Mouse (Mus musculus): Measurements from ENCODE around the gene Srrm2. TPM values are rescaled to one million over a fixed set of nuclear protein-coding genes. Genes with fewer than 3 reads are reported as not detected.

The Srrm2 gene
- polyA plus RNA-seq, 1 experiment from 2014 or later = 524 TPM

DNA sequence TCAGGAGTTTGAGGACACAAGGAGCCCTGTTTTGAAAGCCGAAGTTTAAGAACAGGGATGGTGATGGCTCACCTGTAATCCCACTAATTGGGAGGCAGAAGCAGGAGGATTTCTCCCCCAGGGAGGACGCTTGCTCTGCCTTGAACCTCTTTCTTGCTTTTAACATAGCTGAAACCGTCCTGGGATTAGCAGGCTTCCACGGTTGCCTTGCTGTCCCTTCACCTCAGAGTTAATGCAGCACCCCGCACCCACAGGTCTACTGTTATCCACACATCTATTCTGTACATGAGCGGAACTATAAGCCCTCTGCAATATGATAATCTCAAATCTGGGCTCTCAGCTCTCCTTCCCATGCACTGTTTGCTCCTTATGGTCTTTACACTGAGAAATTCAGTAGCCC is 16.7 kb upstream of the Srrm2 start:
- H3K9ac ChIP-seq (replicated peaks; ENCODE audit: low read depth, low read length) = no peak overlapping the region
- WGBS = 81% methylated on average over 6 of the region's 6 CpGs
- H3K36me3 ChIP-seq (ENCODE audit: control insufficient read depth, insufficient read depth, low read length) = no peaks in the 10 kb centered on the region
- H3K4me1 ChIP-seq (ENCODE audit: control insufficient read depth, insufficient read depth, low read length) = peaks cover 10% of the 10 kb centered on the region
- no peak overlapping the region for H3K4me3 ChIP-seq (ENCODE audit: low read depth, low read length)
- no peak for ATAC-seq (ENCODE audit: low read depth)
- H3K9me3 ChIP-seq (ENCODE audit: control insufficient read depth, low read length) = no peaks in the 10 kb centered on the region
- no peaks in the 10 kb centered on the region for H3K27me3 ChIP-seq (ENCODE audit: control insufficient read depth, insufficient read depth, low read length)
- H3K4me2 ChIP-seq (ENCODE audit: low read depth, low read length) = no peak overlapping the region
- no peak overlapping the region for H3K27ac ChIP-seq (ENCODE audit: low read depth, low read length)

DNA sequence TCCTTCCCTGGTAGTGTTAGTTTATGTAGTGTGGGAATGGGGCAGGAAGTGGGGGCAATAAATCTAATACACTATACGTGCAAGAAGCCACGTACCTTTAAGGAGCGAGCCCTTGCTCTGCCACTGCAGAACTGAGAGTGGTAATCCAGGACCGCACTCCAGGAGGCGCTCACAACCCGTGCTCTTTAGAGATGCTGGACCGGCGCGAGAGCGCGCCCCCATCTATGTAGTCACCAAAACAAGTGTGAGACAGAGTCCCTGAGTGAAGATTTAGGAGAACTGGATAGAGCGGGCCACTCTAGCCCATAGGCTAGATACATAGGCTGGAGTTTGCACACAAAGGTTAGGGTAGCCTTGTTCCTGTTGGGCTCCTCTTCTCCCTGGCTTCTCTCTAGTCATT is 16.2 kb upstream of the Srrm2 start:
- Histone ChIP-seq H3K9me3 (ENCODE audit: control insufficient read depth, low read length) (no peaks in the 10 kb centered on the region), H3K36me3 (ENCODE audit: control insufficient read depth, insufficient read depth, low read length) (no peaks in the 10 kb centered on the region), H3K9ac (replicated peaks; ENCODE audit: low read depth, low read length) (no peak overlapping the region), H3K27me3 (ENCODE audit: control insufficient read depth, insufficient read depth, low read length) (no peaks in the 10 kb centered on the region), H3K4me2 (ENCODE audit: low read depth, low read length) (no peak overlapping the region), H3K4me3 (ENCODE audit: low read depth, low read length) (no peak overlapping the region), H3K27ac (ENCODE audit: low read depth, low read length) (no peak overlapping the region), H3K4me1 (ENCODE audit: control insufficient read depth, insufficient read depth, low read length) (peaks cover 10% of the 10 kb centered on the region)
- WGBS = 4% methylated on average over 12 of the region's 12 CpGs
- ATAC-seq (ENCODE audit: low read depth) = no peak

DNA sequence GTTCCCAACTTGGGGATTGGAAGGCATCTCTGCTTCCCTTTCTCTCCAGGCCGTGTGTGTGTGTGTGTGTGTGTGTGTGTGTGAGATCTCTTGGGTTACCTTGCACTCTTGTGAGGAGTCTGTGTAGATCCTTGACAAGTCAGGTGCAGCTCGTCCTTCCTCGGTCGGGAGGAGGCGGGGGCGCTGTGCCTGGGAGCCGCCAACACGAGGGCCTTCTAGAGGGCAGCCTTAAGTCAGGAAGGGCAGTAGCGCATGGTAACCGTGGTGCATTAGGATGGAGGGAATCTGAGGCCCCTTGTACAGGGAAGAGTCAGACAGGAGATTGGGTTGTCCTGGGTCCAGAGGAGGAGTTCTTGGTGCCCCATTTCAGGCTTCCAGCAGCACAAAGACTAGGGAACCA is 14.1 kb upstream of the Srrm2 start:
- H3K9ac ChIP-seq (replicated peaks; ENCODE audit: low read depth, low read length) = no peak overlapping the region
- no peak overlapping the region for H3K4me3 ChIP-seq (ENCODE audit: low read depth, low read length)
- H3K36me3 ChIP-seq (ENCODE audit: control insufficient read depth, insufficient read depth, low read length) = no peaks in the 10 kb centered on the region
- no peaks in the 10 kb centered on the region for H3K4me1 ChIP-seq (ENCODE audit: control insufficient read depth, insufficient read depth, low read length)
- ATAC-seq (ENCODE audit: low read depth) = no peak
- WGBS = 79% methylated on average over 10 of the region's 10 CpGs
- no peaks in the 10 kb centered on the region for H3K9me3 ChIP-seq (ENCODE audit: control insufficient read depth, low read length)
- H3K4me2 ChIP-seq (ENCODE audit: low read depth, low read length) = no peak overlapping the region
- H3K27me3 ChIP-seq (ENCODE audit: control insufficient read depth, insufficient read depth, low read length) = no peaks in the 10 kb centered on the region
- H3K27ac ChIP-seq (ENCODE audit: low read depth, low read length) = no peak overlapping the region

DNA sequence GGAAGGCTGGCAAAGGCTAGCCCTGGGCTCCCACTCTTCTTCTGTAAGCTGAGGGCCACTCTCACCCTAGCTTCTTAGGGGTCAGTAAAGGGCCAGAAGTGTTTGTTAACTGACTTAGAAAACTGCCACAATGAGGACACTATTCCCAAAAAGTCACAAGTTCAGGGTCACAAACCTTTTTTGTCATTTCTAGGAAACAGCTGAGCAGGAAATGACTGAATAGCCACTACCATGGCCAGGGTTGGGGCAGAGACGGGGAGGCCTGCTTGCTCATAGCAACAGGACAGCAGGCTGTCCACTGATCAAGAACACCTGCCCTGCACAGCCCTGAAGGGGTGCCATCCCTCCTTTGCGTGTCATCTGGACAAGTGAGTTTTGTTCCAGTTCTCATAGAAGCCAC is 13.2 kb upstream of the Srrm2 start:
- Histone ChIP-seq H3K4me1 (ENCODE audit: control insufficient read depth, insufficient read depth, low read length) (no peaks in the 10 kb centered on the region), H3K27me3 (ENCODE audit: control insufficient read depth, insufficient read depth, low read length) (no peaks in the 10 kb centered on the region), H3K27ac (ENCODE audit: low read depth, low read length) (no peak overlapping the region), H3K9me3 (ENCODE audit: control insufficient read depth, low read length) (no peaks in the 10 kb centered on the region), H3K4me2 (ENCODE audit: low read depth, low read length) (no peak overlapping the region), H3K4me3 (ENCODE audit: low read depth, low read length) (no peak overlapping the region), H3K9ac (replicated peaks; ENCODE audit: low read depth, low read length) (no peak overlapping the region), H3K36me3 (ENCODE audit: control insufficient read depth, insufficient read depth, low read length) (no peaks in the 10 kb centered on the region)
- no peak for ATAC-seq (ENCODE audit: low read depth)
- 91% methylated on average over 2 of the region's 2 CpGs for WGBS

DNA sequence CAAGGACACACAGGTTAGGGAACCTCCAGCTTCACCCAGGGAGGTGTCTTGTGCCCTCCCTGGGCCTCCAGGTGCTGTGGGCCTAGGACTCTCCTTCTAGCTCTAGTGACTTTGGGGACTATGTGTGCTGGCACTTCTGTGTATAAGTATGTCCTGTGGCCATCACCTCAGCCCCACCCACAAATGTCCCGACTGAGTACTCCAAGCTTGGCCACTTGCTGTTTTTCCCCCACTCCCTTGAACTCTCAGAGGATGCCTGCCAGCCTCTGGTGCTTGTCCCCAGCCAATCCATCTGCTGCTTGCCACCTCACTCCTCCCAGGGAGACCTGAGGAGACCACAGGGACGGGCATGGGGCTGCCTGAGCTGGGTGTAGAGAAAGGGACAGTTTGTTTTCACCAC is 11.9 kb upstream of the Srrm2 start:
- Histone ChIP-seq H3K9ac (replicated peaks; ENCODE audit: low read depth, low read length) (no peak overlapping the region), H3K27ac (ENCODE audit: low read depth, low read length) (no peak overlapping the region), H3K4me2 (ENCODE audit: low read depth, low read length) (no peak overlapping the region), H3K9me3 (ENCODE audit: control insufficient read depth, low read length) (no peaks in the 10 kb centered on the region), H3K4me1 (ENCODE audit: control insufficient read depth, insufficient read depth, low read length) (no peaks in the 10 kb centered on the region), H3K36me3 (ENCODE audit: control insufficient read depth, insufficient read depth, low read length) (no peaks in the 10 kb centered on the region), H3K4me3 (ENCODE audit: low read depth, low read length) (no peak overlapping the region), H3K27me3 (ENCODE audit: control insufficient read depth, insufficient read depth, low read length) (no peaks in the 10 kb centered on the region)
- WGBS = 61% methylated on average over 2 of the region's 2 CpGs
- ATAC-seq (ENCODE audit: low read depth) = no peak

DNA sequence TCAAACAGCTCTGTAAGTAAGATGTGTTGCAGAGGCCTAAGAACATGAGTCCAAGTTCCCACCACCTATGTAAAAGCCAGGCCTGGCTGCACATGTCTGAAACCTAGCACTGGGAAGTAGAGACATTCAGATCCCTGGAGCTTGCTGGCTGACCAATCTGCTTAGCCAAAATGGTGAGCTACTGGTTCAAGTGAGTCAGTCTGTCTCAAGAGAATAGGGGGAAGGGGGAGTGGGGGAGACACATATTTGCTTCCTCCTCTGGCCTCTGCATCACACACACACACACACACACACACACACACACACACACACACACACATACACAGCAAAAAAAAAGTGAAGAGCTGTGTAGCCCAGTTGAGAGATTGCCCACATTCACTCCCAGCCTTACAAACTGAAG is 7.0 kb upstream of the Srrm2 start:
- Histone ChIP-seq H3K4me2 (ENCODE audit: low read depth, low read length) (no peak overlapping the region), H3K27ac (ENCODE audit: low read depth, low read length) (no peak overlapping the region), H3K9ac (replicated peaks; ENCODE audit: low read depth, low read length) (no peak overlapping the region), H3K9me3 (ENCODE audit: control insufficient read depth, low read length) (no peaks in the 10 kb centered on the region), H3K4me1 (ENCODE audit: control insufficient read depth, insufficient read depth, low read length) (no peaks in the 10 kb centered on the region), H3K27me3 (ENCODE audit: control insufficient read depth, insufficient read depth, low read length) (no peaks in the 10 kb centered on the region), H3K36me3 (ENCODE audit: control insufficient read depth, insufficient read depth, low read length) (no peaks in the 10 kb centered on the region), H3K4me3 (ENCODE audit: low read depth, low read length) (no peak overlapping the region)
- ATAC-seq (ENCODE audit: low read depth) = no peak

DNA sequence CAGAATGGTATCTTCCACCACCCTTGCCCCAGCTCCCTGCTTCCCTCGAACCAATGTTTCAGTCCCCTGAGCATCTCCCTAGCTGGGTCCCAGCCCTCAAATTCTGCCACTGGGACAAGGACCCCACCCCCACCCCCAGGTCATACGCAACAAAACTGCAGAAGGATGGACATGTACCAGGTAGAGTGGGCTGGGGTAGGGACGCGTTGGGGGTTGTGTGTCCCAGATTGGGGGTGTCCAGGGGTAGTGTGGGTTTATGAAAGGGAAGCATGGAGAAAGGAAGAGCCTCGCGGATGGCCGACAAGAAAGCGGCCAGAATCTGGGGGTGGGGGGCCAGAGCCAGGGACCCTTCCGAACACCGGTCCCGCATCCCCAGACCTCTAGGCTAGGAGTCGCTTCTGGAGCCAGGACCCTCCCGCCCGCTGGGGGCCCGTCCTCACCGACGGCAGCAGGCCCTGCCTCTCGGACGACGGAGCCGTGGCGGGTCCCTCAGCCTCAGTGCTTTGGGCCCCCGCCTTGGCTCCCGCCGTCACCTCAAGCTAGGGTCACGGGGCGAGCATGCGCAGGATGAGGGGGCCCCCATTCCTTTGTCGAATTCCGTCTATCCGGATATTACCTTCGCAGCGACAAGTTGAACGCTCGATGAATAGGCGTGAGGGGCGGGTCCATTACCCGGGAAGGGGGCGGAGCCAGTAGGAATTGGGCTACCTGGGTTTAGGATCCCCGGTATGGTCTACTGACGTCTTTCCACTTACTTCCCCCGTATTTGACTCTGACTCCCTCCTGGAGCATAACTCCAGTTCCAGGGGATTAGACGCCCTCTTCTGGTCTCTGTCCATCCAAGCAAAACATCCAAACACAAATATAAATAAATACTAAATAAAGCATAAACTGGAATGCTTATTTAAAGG is 4.5 kb upstream of the Srrm2 start, which contains the start of gene Flywch2:
Flywch2 (minus strand) TSS at position 521 of the 911 bp plus-strand sequence.
- ATAC-seq (ENCODE audit: low read depth) = peak; percentile 91
- no peaks in the 10 kb centered on the region for H3K36me3 ChIP-seq (ENCODE audit: control insufficient read depth, insufficient read depth, low read length)
- H3K9ac ChIP-seq (replicated peaks; ENCODE audit: low read depth, low read length) = peak within 1 kb of the TSS; percentile 87
- H3K9me3 ChIP-seq (ENCODE audit: control insufficient read depth, low read length) = no peaks in the 10 kb centered on the region
- peak within 1 kb of the TSS; percentile 58 for H3K4me3 ChIP-seq (ENCODE audit: low read depth, low read length)
- H3K4me2 ChIP-seq (ENCODE audit: low read depth, low read length) = peak within 1 kb of the TSS; percentile 74
- H3K27ac ChIP-seq (ENCODE audit: low read depth, low read length) = peak within 1 kb of the TSS; percentile 94
- H3K4me1 ChIP-seq (ENCODE audit: control insufficient read depth, insufficient read depth, low read length) = peaks cover 10% of the 10 kb centered on the region
- H3K27me3 ChIP-seq (ENCODE audit: control insufficient read depth, insufficient read depth, low read length) = no peaks in the 10 kb centered on the region
- WGBS = 2% methylated on average over 37 of the region's 43 CpGs

DNA sequence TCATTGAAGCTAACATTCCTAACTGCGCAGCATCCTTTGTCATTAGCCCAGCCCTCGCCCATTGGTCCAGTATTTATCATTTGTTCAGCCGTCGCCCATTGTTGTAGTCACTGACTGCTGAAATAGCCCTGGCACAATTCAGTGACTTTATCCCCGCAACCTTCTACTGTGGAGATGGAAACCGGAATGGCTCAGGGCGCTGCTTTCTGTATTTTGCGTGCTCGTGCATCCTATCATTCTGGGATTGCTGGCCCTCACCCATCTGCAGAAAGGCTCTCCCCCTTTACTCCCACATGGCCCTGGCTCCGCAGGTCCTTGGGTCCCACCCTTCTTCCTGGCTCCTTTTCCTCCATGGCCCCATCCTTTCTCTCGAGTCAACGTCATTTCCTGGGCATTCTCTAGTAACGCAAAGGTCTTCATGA is 3.8 kb upstream of the Srrm2 start:
- H3K27ac ChIP-seq (ENCODE audit: low read depth, low read length) = peak overlapping the region; percentile 94
- ATAC-seq (ENCODE audit: low read depth) = peak; percentile 70
- H3K4me2 ChIP-seq (ENCODE audit: low read depth, low read length) = peak overlapping the region; percentile 74
- H3K9ac ChIP-seq (replicated peaks; ENCODE audit: low read depth, low read length) = peak overlapping the region; percentile 87
- WGBS = 11% methylated on average over 13 of the region's 13 CpGs
- peaks cover 10% of the 10 kb centered on the region for H3K4me1 ChIP-seq (ENCODE audit: control insufficient read depth, insufficient read depth, low read length)
- no peaks in the 10 kb centered on the region for H3K36me3 ChIP-seq (ENCODE audit: control insufficient read depth, insufficient read depth, low read length)
- no peaks in the 10 kb centered on the region for H3K27me3 ChIP-seq (ENCODE audit: control insufficient read depth, insufficient read depth, low read length)
- peak overlapping the region; percentile 58; the same call in 1 of the 2 replicates for H3K4me3 ChIP-seq (ENCODE audit: low read depth, low read length)
- no peaks in the 10 kb centered on the region for H3K9me3 ChIP-seq (ENCODE audit: control insufficient read depth, low read length)

DNA sequence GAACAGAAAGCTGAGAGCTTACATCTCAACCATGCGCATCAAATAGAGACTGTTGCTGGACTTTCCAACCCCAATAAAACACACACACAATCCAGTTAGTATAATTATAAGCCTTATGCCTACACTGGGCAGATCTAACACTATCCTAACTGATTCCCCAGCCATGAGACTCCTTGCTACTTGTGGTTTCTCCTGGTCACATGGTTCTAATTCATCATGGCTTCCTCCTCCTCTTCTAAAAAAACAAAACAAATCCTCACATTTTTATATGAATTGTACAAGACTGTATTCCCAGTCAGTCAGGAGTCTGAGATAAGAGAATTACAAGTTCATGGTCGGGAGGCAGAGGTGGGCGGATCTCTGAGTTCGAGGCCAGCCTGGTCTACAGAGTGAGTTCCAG is 1.4 kb upstream of the Srrm2 start:
- Histone ChIP-seq H3K9ac (replicated peaks; ENCODE audit: low read depth, low read length) (no peak overlapping the region), H3K27me3 (ENCODE audit: control insufficient read depth, insufficient read depth, low read length) (no peaks in the 10 kb centered on the region), H3K27ac (ENCODE audit: low read depth, low read length) (no peak overlapping the region), H3K36me3 (ENCODE audit: control insufficient read depth, insufficient read depth, low read length) (no peaks in the 10 kb centered on the region), H3K4me2 (ENCODE audit: low read depth, low read length) (no peak overlapping the region), H3K4me3 (ENCODE audit: low read depth, low read length) (no peak overlapping the region), H3K4me1 (ENCODE audit: control insufficient read depth, insufficient read depth, low read length) (peaks cover 10% of the 10 kb centered on the region), H3K9me3 (ENCODE audit: control insufficient read depth, low read length) (no peaks in the 10 kb centered on the region)
- no peak for ATAC-seq (ENCODE audit: low read depth)
- 91% methylated on average over 4 of the region's 4 CpGs for WGBS
